Mouse (Mus musculus) E14TG2a.4 (cell line): Measurements from ENCODE around the gene Cdhr1.

ENCODE experiments used
- CTCF ChIP-seq: conservative IDR thresholded peaks from 2 replicates; pipeline ENCODE4 v1.5.1; 2014; ENCODE audit warnings: low read length
- NANOG ChIP-seq: IDR thresholded peaks from 2 replicates; pipeline ENCODE4 v1.6.1; 2014; ENCODE audit warnings: borderline replicate concordance, low read length, mixed read lengths
- POU5F1 ChIP-seq: IDR thresholded peaks from 2 replicates; pipeline ENCODE4 v1.6.1; 2014; ENCODE audit warnings: low read length, borderline replicate concordance

DNA sequence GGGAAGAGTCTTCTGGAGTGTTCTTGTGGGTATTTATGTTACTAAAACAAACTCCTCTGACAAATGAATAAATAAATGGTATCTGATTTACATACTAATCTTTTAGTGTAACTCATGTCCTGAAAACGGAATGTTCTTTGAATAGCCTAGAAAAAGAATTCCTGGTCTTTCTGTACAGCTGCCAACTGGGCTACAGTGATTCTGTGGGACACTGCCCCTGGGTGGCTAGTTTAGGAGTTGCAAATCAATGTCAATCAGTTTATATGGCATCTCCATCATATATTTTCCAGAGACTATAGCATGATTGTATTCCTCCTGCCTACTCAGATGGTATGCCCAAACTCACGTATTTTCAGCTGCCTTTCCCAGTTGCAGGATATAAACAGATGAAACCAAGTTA, 33.3 kb downstream of the Cdhr1 start:
- no peak; the same call in 1 of the 2 replicates for TF ChIP-seq CTCF
- no peak for TF ChIP-seq POU5F1
- no peak for TF ChIP-seq NANOG
